Mouse (Mus musculus): ENCODE data around the gene Dnm1.
"Not testable (repeated sequence)": the region's sequence is repeated elsewhere in the genome, so short reads cannot be mapped to it uniquely, and the experiment has no call there.

The Dnm1 gene

GRCm38 (mm10) chr2:32314831-32315230 is 38.3 kb downstream of the Dnm1 start:
- in situ Hi-C loops (cut with MboI, MseI), result no loop called here

- in situ Hi-C loops (cut with MboI, MseI), result no loop called here
Observed at GRCm38 (mm10) chr2:32312318-32312964, 40.7 kb downstream of the Dnm1 start.

- in situ Hi-C loops (cut with MboI, MseI), result no loop called here
Observed at GRCm38 (mm10) chr2:32311443-32312317, 41.5 kb downstream of the Dnm1 start.

GRCm38 (mm10) chr2:32310096-32310845 is 42.9 kb downstream of the Dnm1 start:
- in situ Hi-C loops (cut with MboI, MseI), result no loop called here

- in situ Hi-C loops (cut with MboI, MseI), result no loop called here
Observed at GRCm38 (mm10) chr2:32308870-32309568, 44.1 kb downstream of the Dnm1 start.

GRCm38 (mm10) chr2:32307941-32308760 is 45.0 kb downstream of the Dnm1 start:
- in situ Hi-C loops (cut with MboI, MseI), result no loop called here

- in situ Hi-C loops (cut with MboI, MseI), result no loop called here
Observed at GRCm38 (mm10) chr2:32307247-32307798, 45.8 kb downstream of the Dnm1 start.

- in situ Hi-C loops (cut with MboI, MseI), result no loop called here
Observed at GRCm38 (mm10) chr2:32306176-32306575, 47.0 kb downstream of the Dnm1 start.

GRCm38 (mm10) chr2:32305668-32306067 is 47.5 kb downstream of the Dnm1 start:
- in situ Hi-C loops (cut with MboI, MseI), result no loop called here

- in situ Hi-C loops (cut with MboI, MseI), result no loop called here
Observed at GRCm38 (mm10) chr2:32304145-32304832, 48.8 kb downstream of the Dnm1 start.

- in situ Hi-C loops (cut with MboI, MseI), result no loop called here
Observed at GRCm38 (mm10) chr2:32302952-32303351, 50.2 kb downstream of the Dnm1 start.

GRCm38 (mm10) chr2:32299469-32299868 is 53.7 kb downstream of the Dnm1 start:
- in situ Hi-C loops (cut with MboI, MseI), result no loop called here

GRCm38 (mm10) chr2:32295842-32296241 is 57.3 kb downstream of the Dnm1 start:
- in situ Hi-C loops (cut with MboI, MseI), result not testable (repeated sequence)

- in situ Hi-C loops (cut with MboI, MseI), result no loop called here
Observed at GRCm38 (mm10) chr2:32295285-32295684, 57.9 kb downstream of the Dnm1 start.

- in situ Hi-C loops (cut with MboI, MseI), result no loop called here
Observed at GRCm38 (mm10) chr2:32294348-32294747, 58.8 kb downstream of the Dnm1 start.

- in situ Hi-C loops (cut with MboI, MseI), result no loop called here
Observed at GRCm38 (mm10) chr2:32289578-32289977, 63.6 kb downstream of the Dnm1 start.

- in situ Hi-C loops (cut with MboI, MseI), result no loop called here
Observed at GRCm38 (mm10) chr2:32288371-32288931, 64.7 kb downstream of the Dnm1 start.

GRCm38 (mm10) chr2:32287923-32288367 is 65.2 kb downstream of the Dnm1 start, which contains the start of gene Swi5:
Gene Swi5 (minus strand): TSS chr2:32288075.
- in situ Hi-C loops (cut with MboI, MseI), result no loop called here

GRCm38 (mm10) chr2:32287334-32287840 is 65.8 kb downstream of the Dnm1 start, which contains the start of gene Golga2:
Gene Golga2 (plus strand): TSS chr2:32287384.
- in situ Hi-C loops (cut with MboI, MseI), result no loop called here

All from regulatory T cell (primary cell).